Mouse (Mus musculus) adrenal gland, postnatal 4 days (tissue): Measurements from ENCODE around the gene Prtg. TPM values are rescaled to one million over a fixed set of nuclear protein-coding genes. Genes with fewer than 3 reads are reported as not detected.

ENCODE experiments used
- DNase-seq, 2 experiments: peaks; one replicate each; pipeline ENCODE4 v3.0.0; 2021 to 2022; ENCODE audit warnings: low spot score in 2 of 2, mixed read lengths in 2 of 2
- long read RNA-seq, 2 experiments: library from polyadenylated mRNA; stranded (forward); transcript quantifications; one replicate each; pipeline ENCODE4 v2.0.0; 2021
- total RNA-seq, 2 experiments: library from RNA; stranded (reverse); gene quantifications; 2 replicates each; pipeline ENCODE4 v1.2.3; 2021

Prtg gene
- total RNA-seq, result 1 to 10 TPM; 1.5 to 2.0 TPM
- long read RNA-seq, experiment 1, result 0 reads
- long read RNA-seq, experiment 2, partial matches to known transcripts, result 1 of 2 reads
- long read RNA-seq, experiment 2, other reads (novel, unspliced or antisense), result 1 of 2 reads

- peak; percentile 20 to 32 for DNase-seq
Measured at GRCm38 (mm10) chr9:72806731-72807419, at the start of gene Prtg. Prtg (plus strand) TSS chr9:72806874.

GRCm38 (mm10) chr9:72757143-72757542 lies 49.5 kb upstream of the Prtg start:
- no peak for DNase-seq

GRCm38 (mm10) chr9:72758705-72759131 lies 48.0 kb upstream of the Prtg start:
- DNase-seq, result no peak

- no peak for DNase-seq
Measured at GRCm38 (mm10) chr9:72763050-72763718, 43.5 kb upstream of the Prtg start.

- peak; percentile 67 to 75 for DNase-seq
Measured at GRCm38 (mm10) chr9:72766789-72767349, 39.8 kb upstream of the Prtg start.

- DNase-seq, result no peak
Measured at GRCm38 (mm10) chr9:72775022-72775421, 31.7 kb upstream of the Prtg start.

GRCm38 (mm10) chr9:72779004-72779403 lies 27.7 kb upstream of the Prtg start:
- DNase-seq, result no peak

GRCm38 (mm10) chr9:72779733-72780132 lies 26.9 kb upstream of the Prtg start:
- DNase-seq, result no peak

GRCm38 (mm10) chr9:72780694-72781093 lies 26.0 kb upstream of the Prtg start:
- DNase-seq, result no peak

GRCm38 (mm10) chr9:72781466-72781865 lies 25.2 kb upstream of the Prtg start:
- no peak for DNase-seq

GRCm38 (mm10) chr9:72782121-72782520 lies 24.6 kb upstream of the Prtg start:
- no peak for DNase-seq

- DNase-seq, result no peak
Measured at GRCm38 (mm10) chr9:72787732-72788131, 18.9 kb upstream of the Prtg start.

- no peak for DNase-seq
Measured at GRCm38 (mm10) chr9:72790530-72791212, 16.0 kb upstream of the Prtg start.

- no peak for DNase-seq
Measured at GRCm38 (mm10) chr9:72791213-72791582, 15.5 kb upstream of the Prtg start.

- peak in 1 of 2 experiments; percentile 19 for DNase-seq
Measured at GRCm38 (mm10) chr9:72791681-72792080, 15.0 kb upstream of the Prtg start.

GRCm38 (mm10) chr9:72795243-72795642 lies 11.4 kb upstream of the Prtg start:
- DNase-seq, result no peak

GRCm38 (mm10) chr9:72797136-72797621 lies 9.5 kb upstream of the Prtg start:
- no peak for DNase-seq

GRCm38 (mm10) chr9:72803280-72803679 lies 3.4 kb upstream of the Prtg start:
- no peak for DNase-seq

GRCm38 (mm10) chr9:72806146-72806545 lies 528 bp upstream of the Prtg start:
- no peak for DNase-seq

- DNase-seq, result peak; percentile 26 to 28
Measured at GRCm38 (mm10) chr9:72807420-72808005, 839 bp downstream of the Prtg start.

- DNase-seq, result no peak
Measured at GRCm38 (mm10) chr9:72808176-72808575, 1.5 kb downstream of the Prtg start.
